Mouse (Mus musculus) brain, embryonic 14.5 days (tissue): ENCODE results near the gene Vmn1r104. TPM values are rescaled to one million over a fixed set of nuclear protein-coding genes. Genes with fewer than 3 reads are reported as not detected.
"Not testable (repeated sequence)": the region's sequence is repeated elsewhere in the genome, so short reads cannot be mapped to it uniquely, and the experiment has no call there.

Experiments
- DNase-seq: peaks from one replicate; pipeline ENCODE4 v3.0.0-alpha.2; 2011; ENCODE audit warnings: low read depth
- polyA plus RNA-seq: library from polyadenylated mRNA; depleted of rRNA; stranded (reverse); fragments of >200 nt; gene quantifications from 2 replicates; pipeline ENCODE4 v1.2.3, GENCODE M21; 2012; rRNA removed

The Vmn1r104 gene
- not detected in 2 replicates for polyA plus RNA-seq

GRCm38 (mm10) chr7:20533537-20533936, at the start of gene Vmn1r104:
Gene Vmn1r104 (plus strand): TSS chr7:20533837.
- DNase-seq: not testable (repeated sequence)

GRCm38 (mm10) chr7:20510434-20510833, 23.2 kb upstream of the Vmn1r104 start, which contains the start of gene Vmn1r103:
Gene Vmn1r103 (minus strand): TSS chr7:20510534.
- DNase-seq: not testable (repeated sequence)

- not testable (repeated sequence) for DNase-seq
Measured at GRCm38 (mm10) chr7:20545657-20546056, 12.0 kb downstream of the Vmn1r104 start, which contains the start of gene Gm5726. Gene Gm5726 (minus strand): TSS chr7:20545757.

- DNase-seq: not testable (repeated sequence)
Measured at GRCm38 (mm10) chr7:20576141-20576540, 42.5 kb downstream of the Vmn1r104 start, which contains the start of gene Gm4141. Gene Gm4141 (minus strand): TSS chr7:20576241.

Other genes starting within 250 kb of the Vmn1r104 start
- gene Gm4133, start 199.8 kb upstream of the Vmn1r104 start, polyA plus RNA-seq: not detected in 2 replicates
- gene Gm5728, start 158.4 kb upstream of the Vmn1r104 start, polyA plus RNA-seq: not detected in 2 replicates
- not detected in 2 replicates for gene Vmn1r100, start 115.9 kb upstream of the Vmn1r104 start, polyA plus RNA-seq
- not detected in 2 replicates for gene Vmn1r101, start 91.2 kb upstream of the Vmn1r104 start, polyA plus RNA-seq
- not detected in 2 replicates for gene Gm10670, start 58.9 kb upstream of the Vmn1r104 start, polyA plus RNA-seq
- gene Vmn1r103, start 23.3 kb upstream of the Vmn1r104 start, polyA plus RNA-seq: not detected in 2 replicates
- gene Gm5726, start 11.9 kb downstream of the Vmn1r104 start, polyA plus RNA-seq: not detected in 2 replicates
- not detected in 2 replicates for gene Gm4141, start 42.4 kb downstream of the Vmn1r104 start, polyA plus RNA-seq
- not detected in 2 replicates for gene Gm4513, start 65.2 kb downstream of the Vmn1r104 start, polyA plus RNA-seq
- not detected in 2 replicates for gene Vmn1r107, start 135.1 kb downstream of the Vmn1r104 start, polyA plus RNA-seq
- gene Vmn1r111, start 169.4 kb downstream of the Vmn1r104 start, polyA plus RNA-seq: not detected in 2 replicates
- gene Gm10668, start 196.8 kb downstream of the Vmn1r104 start, polyA plus RNA-seq: not detected in 2 replicates
- not detected in 2 replicates for gene Vmn1r112, start 237.3 kb downstream of the Vmn1r104 start, polyA plus RNA-seq